Mouse (Mus musculus): Measurements from ENCODE around the gene Pyroxd1. TPM values are rescaled to one million over a fixed set of nuclear protein-coding genes. Genes with fewer than 3 reads are reported as not detected.
A peak's percentile ranks its signal among the peaks of the same experiment; 100 is the strongest.

The Pyroxd1 gene
- polyA plus RNA-seq (2012; rRNA removed): 2.7 and 2.8 TPM in 2 replicates

DNA sequence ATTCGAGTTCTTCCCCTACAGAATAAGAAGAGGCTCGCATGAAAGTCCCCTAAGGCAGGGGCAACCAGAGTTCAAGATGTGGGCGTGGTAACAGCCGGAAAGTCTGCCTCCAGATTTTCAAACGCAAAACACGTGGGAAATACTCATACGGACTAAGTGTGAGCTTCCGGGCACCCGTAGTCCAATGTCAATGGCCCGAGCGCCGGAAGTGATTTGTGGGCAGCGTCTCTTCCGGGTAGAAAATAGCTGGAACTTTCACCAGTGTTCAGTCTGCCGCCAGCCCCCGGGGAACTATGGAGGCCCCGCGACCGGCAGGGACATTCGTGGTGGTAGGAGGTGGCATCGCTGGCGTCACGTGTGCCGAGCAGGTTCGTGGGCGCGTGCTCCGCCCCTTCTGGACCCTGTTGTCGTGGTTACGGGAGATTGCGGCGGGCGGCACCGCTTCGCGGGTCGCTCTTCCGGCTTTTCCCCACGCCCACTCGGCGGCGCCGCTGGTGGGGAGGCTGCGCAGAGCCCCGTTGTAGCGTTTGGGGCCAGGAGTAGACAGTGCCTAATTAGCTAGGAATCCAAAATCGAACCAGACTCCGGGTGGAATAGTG is at the start of gene Pyroxd1:
Gene Pyroxd1 (plus strand): TSS at position 215 of the 599 bp plus-strand sequence.
- no peaks in the 10 kb centered on the region; the same call in 1 of the 2 replicates for H3K4me1 ChIP-seq (ENCODE audit: control insufficient read depth, insufficient read depth, insufficient read length)
- no peak for TF ChIP-seq POLR2A (IDR thresholded peaks at IDR 0.05; ENCODE audit: low read depth, low read length)
- TF ChIP-seq CTCF (IDR thresholded peaks at IDR 0.05; ENCODE audit: extremely low read depth, insufficient read depth, insufficient read length, insufficient replicate concordance): no peak
- WGBS: under 1% methylated on average over 48 of the region's 48 CpGs
- H3K36me3 ChIP-seq (ENCODE audit: control insufficient read depth, insufficient read depth, low read length): peaks cover 5% of the 10 kb centered on the region
- peak within 1 kb of the TSS; percentile 100 for H3K4me3 ChIP-seq (ENCODE audit: extremely low read depth, insufficient read depth, insufficient read length)
- no peaks in the 10 kb centered on the region for H3K27me3 ChIP-seq (ENCODE audit: control insufficient read depth, insufficient read depth, low read length)
- peak within 1 kb of the TSS; percentile 98 for H3K27ac ChIP-seq (ENCODE audit: insufficient read depth, low read length)
- peak; percentile 74 to 86 for DNase-seq (ENCODE audit: low read depth in 1 of 2, low spot score in 2 of 2)

DNA sequence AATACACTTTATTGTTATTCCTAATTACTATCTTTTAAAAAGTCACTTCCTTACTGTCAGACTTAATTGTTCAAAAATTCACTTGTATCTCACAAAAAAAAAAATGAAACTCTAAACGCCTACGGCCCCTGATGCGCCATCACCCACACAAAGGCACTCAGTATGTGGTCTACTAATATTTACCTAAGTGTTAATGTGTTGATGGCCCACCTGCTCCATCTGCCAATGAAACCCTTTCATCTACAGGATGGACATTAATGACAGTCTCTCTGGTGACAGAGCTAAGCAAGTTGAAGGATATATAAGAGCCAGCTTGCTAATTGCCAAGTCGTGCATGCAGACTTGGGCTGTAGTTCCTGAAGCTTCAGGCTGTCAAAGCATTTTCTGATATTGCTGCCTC is 47.4 kb upstream of the Pyroxd1 start, which contains the start of gene Iapp:
Gene Iapp (plus strand): TSS at position 326 of the 400 bp plus-strand sequence.
- 74% methylated on average over 4 of the region's 4 CpGs for WGBS
- TF ChIP-seq CTCF (IDR thresholded peaks at IDR 0.05; ENCODE audit: extremely low read depth, insufficient read depth, insufficient read length, insufficient replicate concordance) (no peak), POLR2A (IDR thresholded peaks at IDR 0.05; ENCODE audit: low read depth, low read length) (no peak)

DNA sequence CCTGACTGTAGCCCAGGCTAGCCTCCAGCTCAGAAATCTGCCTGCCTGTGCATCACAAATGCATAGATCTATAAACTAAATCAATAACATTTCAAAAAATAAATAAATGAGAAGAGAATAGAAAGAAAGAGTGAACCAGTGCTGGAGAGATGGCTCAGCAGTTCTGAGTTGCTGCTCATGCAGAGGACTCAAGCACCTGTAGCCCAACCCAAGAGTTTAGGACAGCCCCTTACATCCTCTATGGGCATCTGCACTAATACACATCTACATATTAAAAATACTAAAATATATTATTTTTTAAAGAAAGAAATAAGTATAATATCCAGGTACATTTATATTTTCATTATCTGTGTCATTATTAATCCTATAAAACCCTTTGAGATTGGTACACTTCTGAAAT is 40.4 kb upstream of the Pyroxd1 start:
- Histone ChIP-seq H3K36me3 (ENCODE audit: control insufficient read depth, insufficient read depth, low read length) (no peaks in the 10 kb centered on the region), H3K4me1 (ENCODE audit: control insufficient read depth, insufficient read depth, insufficient read length) (no peaks in the 10 kb centered on the region), H3K27ac (ENCODE audit: insufficient read depth, low read length) (no peak overlapping the region), H3K27me3 (ENCODE audit: control insufficient read depth, insufficient read depth, low read length) (no peaks in the 10 kb centered on the region), H3K4me3 (ENCODE audit: extremely low read depth, insufficient read depth, insufficient read length) (no peak overlapping the region)
- no peak for TF ChIP-seq POLR2A (IDR thresholded peaks at IDR 0.05; ENCODE audit: low read depth, low read length)
- TF ChIP-seq CTCF (IDR thresholded peaks at IDR 0.05; ENCODE audit: extremely low read depth, insufficient read depth, insufficient read length, insufficient replicate concordance): no peak
- DNase-seq (ENCODE audit: low read depth in 1 of 2, low spot score in 2 of 2): no peak

More for the DNA sequence above, 47.4 kb upstream of the Pyroxd1 start, which contains the start of gene Iapp:
- H3K27ac ChIP-seq (ENCODE audit: insufficient read depth, low read length): no peak within 1 kb of the TSS
- no peak within 1 kb of the TSS for H3K4me3 ChIP-seq (ENCODE audit: extremely low read depth, insufficient read depth, insufficient read length)
- no peaks in the 10 kb centered on the region for H3K4me1 ChIP-seq (ENCODE audit: control insufficient read depth, insufficient read depth, insufficient read length)
- DNase-seq (ENCODE audit: low read depth in 1 of 2, low spot score in 2 of 2): no peak
- no peaks in the 10 kb centered on the region for H3K27me3 ChIP-seq (ENCODE audit: control insufficient read depth, insufficient read depth, low read length)
- H3K36me3 ChIP-seq (ENCODE audit: control insufficient read depth, insufficient read depth, low read length): no peaks in the 10 kb centered on the region

DNA sequence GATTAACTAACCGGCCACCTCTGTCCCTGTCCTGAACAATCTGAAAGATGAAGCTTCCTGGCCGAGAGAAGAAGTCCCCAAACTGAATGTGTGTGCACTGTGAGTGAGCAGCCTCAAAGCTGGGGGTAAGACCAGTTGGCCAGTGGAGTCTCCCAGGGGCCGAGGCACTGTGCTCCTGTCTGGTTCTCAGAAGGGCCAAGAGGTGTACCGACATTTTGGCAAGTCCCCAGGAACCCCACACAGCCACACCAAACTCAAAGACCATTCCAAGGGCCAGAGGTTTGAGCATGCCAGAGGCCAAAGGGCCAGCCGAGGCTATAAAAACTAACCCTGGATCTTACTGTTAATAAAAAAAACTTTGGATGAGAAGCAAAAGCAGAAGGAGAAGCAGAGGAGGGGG is 31.2 kb upstream of the Pyroxd1 start:
- no peak for DNase-seq (ENCODE audit: low read depth in 1 of 2, low spot score in 2 of 2)
- WGBS: 82% methylated on average over 5 of the region's 5 CpGs
- Histone ChIP-seq H3K4me3 (ENCODE audit: extremely low read depth, insufficient read depth, insufficient read length) (no peak overlapping the region), H3K27ac (ENCODE audit: insufficient read depth, low read length) (no peak overlapping the region), H3K36me3 (ENCODE audit: control insufficient read depth, insufficient read depth, low read length) (no peaks in the 10 kb centered on the region), H3K27me3 (ENCODE audit: control insufficient read depth, insufficient read depth, low read length) (no peaks in the 10 kb centered on the region), H3K4me1 (ENCODE audit: control insufficient read depth, insufficient read depth, insufficient read length) (no peaks in the 10 kb centered on the region)
- TF ChIP-seq POLR2A (IDR thresholded peaks at IDR 0.05; ENCODE audit: low read depth, low read length): no peak
- no peak for TF ChIP-seq CTCF (IDR thresholded peaks at IDR 0.05; ENCODE audit: extremely low read depth, insufficient read depth, insufficient read length, insufficient replicate concordance)

DNA sequence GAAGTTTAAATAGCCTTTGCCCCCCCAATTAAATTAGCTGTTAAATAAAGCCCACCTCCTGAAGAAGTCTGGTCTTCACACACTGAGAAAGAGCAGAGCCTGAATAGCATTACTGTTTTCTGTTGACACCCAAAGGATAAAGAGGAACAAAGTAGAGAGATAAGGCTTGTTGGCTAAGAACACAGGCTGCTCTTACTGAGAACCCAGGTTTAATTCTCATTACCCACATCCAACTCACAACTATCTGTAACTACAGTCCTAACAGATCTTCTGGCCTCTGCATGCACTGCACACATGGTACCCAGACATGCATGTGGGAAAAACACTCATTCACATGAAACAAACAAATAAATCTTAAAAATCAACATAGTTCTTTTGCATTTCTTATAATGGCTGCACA is 28.3 kb upstream of the Pyroxd1 start:
- TF ChIP-seq POLR2A (IDR thresholded peaks at IDR 0.05; ENCODE audit: low read depth, low read length) (no peak), CTCF (IDR thresholded peaks at IDR 0.05; ENCODE audit: extremely low read depth, insufficient read depth, insufficient read length, insufficient replicate concordance) (no peak)
- Histone ChIP-seq H3K36me3 (ENCODE audit: control insufficient read depth, insufficient read depth, low read length) (no peaks in the 10 kb centered on the region), H3K27me3 (ENCODE audit: control insufficient read depth, insufficient read depth, low read length) (no peaks in the 10 kb centered on the region), H3K4me3 (ENCODE audit: extremely low read depth, insufficient read depth, insufficient read length) (no peak overlapping the region), H3K4me1 (ENCODE audit: control insufficient read depth, insufficient read depth, insufficient read length) (no peaks in the 10 kb centered on the region), H3K27ac (ENCODE audit: insufficient read depth, low read length) (no peak overlapping the region)
- DNase-seq (ENCODE audit: low read depth in 1 of 2, low spot score in 2 of 2): no peak

DNA sequence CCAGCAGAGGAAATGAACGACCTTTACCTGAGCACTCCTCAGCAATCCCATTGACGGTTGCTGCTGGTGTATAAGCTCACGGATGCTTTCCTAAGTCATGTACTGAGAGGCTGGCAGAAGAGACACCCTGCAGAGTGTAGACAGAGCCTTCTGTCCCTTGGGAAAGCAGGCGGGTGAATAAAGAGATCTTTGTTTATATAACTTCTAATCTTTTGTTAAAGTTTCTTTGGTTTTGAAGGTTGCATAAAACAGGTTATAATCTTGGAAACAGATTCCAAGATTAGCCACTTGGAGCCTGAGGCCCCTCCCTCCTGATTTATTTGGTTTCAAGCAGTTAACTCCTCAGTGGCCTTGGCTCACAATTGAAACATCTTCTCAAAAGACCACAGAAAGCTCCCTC is 22.6 kb upstream of the Pyroxd1 start, which contains the start of gene Slco1a5:
Gene Slco1a5 (minus strand): TSS at position 101 of the 400 bp plus-strand sequence.
- 65% methylated on average over 4 of the region's 4 CpGs for WGBS
- Histone ChIP-seq H3K4me1 (ENCODE audit: control insufficient read depth, insufficient read depth, insufficient read length) (no peaks in the 10 kb centered on the region), H3K4me3 (ENCODE audit: extremely low read depth, insufficient read depth, insufficient read length) (no peak within 1 kb of the TSS)

DNA sequence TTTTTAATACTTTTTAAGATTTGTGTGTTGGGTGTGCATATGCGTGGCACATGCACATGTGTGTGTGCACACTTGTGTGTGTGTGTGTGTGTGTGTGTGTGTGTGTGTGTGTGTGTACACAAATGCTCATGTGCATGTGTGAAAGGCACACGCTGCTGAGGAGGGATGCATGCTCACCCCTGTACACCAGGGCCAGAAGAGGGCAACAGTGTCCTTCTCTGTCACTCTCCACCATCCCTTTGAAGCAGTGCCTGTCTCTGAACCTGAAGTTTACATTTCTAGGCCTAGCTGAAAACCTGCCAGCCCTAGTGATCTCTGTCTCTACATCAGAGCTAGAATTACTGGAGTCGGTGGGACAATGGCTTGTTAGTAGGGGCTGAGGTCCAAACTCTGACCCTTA is 18.9 kb upstream of the Pyroxd1 start:
- no peak for DNase-seq (ENCODE audit: low read depth in 1 of 2, low spot score in 2 of 2)
- Histone ChIP-seq H3K27ac (ENCODE audit: insufficient read depth, low read length) (no peak overlapping the region), H3K4me1 (ENCODE audit: control insufficient read depth, insufficient read depth, insufficient read length) (no peaks in the 10 kb centered on the region), H3K27me3 (ENCODE audit: control insufficient read depth, insufficient read depth, low read length) (no peaks in the 10 kb centered on the region), H3K4me3 (ENCODE audit: extremely low read depth, insufficient read depth, insufficient read length) (no peak overlapping the region), H3K36me3 (ENCODE audit: control insufficient read depth, insufficient read depth, low read length) (no peaks in the 10 kb centered on the region)
- no peak for TF ChIP-seq CTCF (IDR thresholded peaks at IDR 0.05; ENCODE audit: extremely low read depth, insufficient read depth, insufficient read length, insufficient replicate concordance)
- no peak for TF ChIP-seq POLR2A (IDR thresholded peaks at IDR 0.05; ENCODE audit: low read depth, low read length)
- WGBS: 82% methylated on average over 3 of the region's 3 CpGs

More for the DNA sequence above, 22.6 kb upstream of the Pyroxd1 start, which contains the start of gene Slco1a5:
- DNase-seq (ENCODE audit: low read depth in 1 of 2, low spot score in 2 of 2): no peak
- TF ChIP-seq CTCF (IDR thresholded peaks at IDR 0.05; ENCODE audit: extremely low read depth, insufficient read depth, insufficient read length, insufficient replicate concordance) (no peak), POLR2A (IDR thresholded peaks at IDR 0.05; ENCODE audit: low read depth, low read length) (no peak)
- no peaks in the 10 kb centered on the region for H3K27me3 ChIP-seq (ENCODE audit: control insufficient read depth, insufficient read depth, low read length)
- no peaks in the 10 kb centered on the region for H3K36me3 ChIP-seq (ENCODE audit: control insufficient read depth, insufficient read depth, low read length)
- H3K27ac ChIP-seq (ENCODE audit: insufficient read depth, low read length): no peak within 1 kb of the TSS
